Mouse (Mus musculus) stomach, postnatal 0 days (tissue): ENCODE data around the gene Slu7. TPM values are rescaled to one million over a fixed set of nuclear protein-coding genes. Genes with fewer than 3 reads are reported as not detected.

ENCODE experiments used
- ATAC-seq: fragments of 200-750 bp; cut with Nextera tagmentation; 2 replicates; pipeline ENCODE4 v1.8.0; 2017; ENCODE audit not compliant: low FRiP score, low TSS enrichment
- DNase-seq: peaks from one replicate; pipeline ENCODE4 v3.0.0-alpha.2; 2016; ENCODE audit warnings: low spot score
- H3K27ac ChIP-seq: fragments of 300-500 bp; sonication (generic); replicated peaks from 2 replicates; pipeline ENCODE4 v1.5.1; 2014; ENCODE audit warnings: mild to moderate bottlenecking, control low read depth
- H3K27me3 ChIP-seq: fragments of 300-500 bp; sonication (generic); 2 replicates; pipeline ENCODE4 v1.6.1; 2014; ENCODE audit warnings: low read length; ENCODE audit not compliant: control insufficient read depth, insufficient read depth
- H3K36me3 ChIP-seq: fragments of 300-500 bp; sonication (generic); 2 replicates; pipeline ENCODE4 v1.6.1; 2014; ENCODE audit warnings: low read length, mixed read lengths; ENCODE audit not compliant: control insufficient read depth, insufficient read depth
- H3K4me1 ChIP-seq: fragments of 300-500 bp; sonication (generic); replicated peaks from 2 replicates; pipeline ENCODE4 v1.6.1; 2014; ENCODE audit warnings: antibody characterized with exemption; ENCODE audit not compliant: control insufficient read depth, insufficient read depth
- H3K4me2 ChIP-seq: fragments of 300-500 bp; sonication (generic); replicated peaks from 2 replicates; pipeline ENCODE4 v1.6.1; 2014; ENCODE audit warnings: low read depth, mild to moderate bottlenecking, control low read depth, moderate library complexity
- H3K4me3 ChIP-seq: fragments of 300-500 bp; sonication (generic); 2 replicates; pipeline ENCODE4 v1.5.1; 2014; ENCODE audit warnings: low read depth, low read length, control low read depth
- H3K9ac ChIP-seq: fragments of 300-500 bp; sonication (generic); 2 replicates; pipeline ENCODE4 v1.6.1; 2014; ENCODE audit warnings: mild to moderate bottlenecking, low read length, control low read depth, mixed read lengths
- H3K9me3 ChIP-seq: fragments of 300-500 bp; sonication (generic); 2 replicates; pipeline ENCODE4 v1.6.1; 2016; ENCODE audit warnings: low read length; ENCODE audit not compliant: control insufficient read depth
- CTCF ChIP-seq: IDR thresholded peaks from 2 replicates; pipeline ENCODE4 v1.5.1; 2016; ENCODE audit warnings: antibody characterized with exemption, low read depth, mild to moderate bottlenecking, moderate library complexity
- EP300 ChIP-seq: optimal IDR thresholded peaks from 2 replicates; pipeline ENCODE3; 2016; ENCODE audit warnings: antibody characterized with exemption
- WGBS: fragments of 180-500 bp; shearing (Covaris S2); extraction: QIAGEN DNeasy Blood & Tissue Kit; methylation state at CpG from one replicate; pipeline ENCODE4 v1.1.7; 2014; 5-methylcytosine and 5-hydroxymethylcytosine counted together
- polyA plus RNA-seq: library from polyadenylated mRNA; unstranded; fragments of >200 nt; fragmentation: Nextera tagmentation; extraction: Ambion mirVana; gene quantifications from 2 replicates; pipeline ENCODE4 v1.2.1, GENCODE M21; 2015

Slu7 gene
- polyA plus RNA-seq, 1 experiment from 2014 or later: 38.1 TPM

DNA sequence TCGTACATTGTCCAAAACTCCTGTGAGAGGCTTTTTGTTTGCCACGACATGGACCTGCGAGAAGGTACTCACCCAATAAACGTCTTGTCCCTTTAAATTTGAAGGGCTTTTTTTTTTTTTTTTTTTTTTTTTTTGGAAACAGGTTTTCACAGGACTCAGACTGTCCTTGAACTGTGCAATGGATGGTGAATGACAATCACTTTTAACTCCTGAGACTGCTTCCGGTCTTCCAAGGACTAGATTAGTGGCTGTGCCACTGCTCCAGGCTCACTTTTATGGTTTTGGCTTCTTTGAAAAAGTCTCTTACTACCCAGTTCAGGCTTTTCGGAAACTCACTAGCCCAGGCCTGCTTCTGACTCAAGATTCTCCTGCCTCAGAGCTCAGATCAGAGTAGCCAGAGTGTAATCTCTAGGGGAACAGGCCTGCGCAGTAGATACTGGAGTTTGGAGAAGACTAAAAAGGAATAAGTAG, 7.1 kb upstream of the Slu7 start:
- Histone ChIP-seq H3K9me3 (no peaks in the 10 kb centered on the region), H3K4me2 (peak overlapping the region; percentile 44), H3K4me1 (0 out of 2 replicates have a peak, but pooled peaks cover 2% of the 10 kb centered on the region), H3K27me3 (no peaks in the 10 kb centered on the region), H3K4me3 (peak overlapping the region; percentile 48), H3K9ac (peak overlapping the region; percentile 45; the same call in 1 of the 2 replicates), H3K27ac (peak overlapping the region; percentile 63; the same call in 1 of the 2 replicates), H3K36me3 (no peaks in the 10 kb centered on the region)
- TF ChIP-seq EP300 (no peak), CTCF (no peak)
- ATAC-seq (0 out of 2 replicates have a peak, but pooled peaks have one; percentile 54), DNase-seq (peak; percentile 16)
- 16% methylated on average over 7 of the region's 7 CpGs for WGBS

DNA sequence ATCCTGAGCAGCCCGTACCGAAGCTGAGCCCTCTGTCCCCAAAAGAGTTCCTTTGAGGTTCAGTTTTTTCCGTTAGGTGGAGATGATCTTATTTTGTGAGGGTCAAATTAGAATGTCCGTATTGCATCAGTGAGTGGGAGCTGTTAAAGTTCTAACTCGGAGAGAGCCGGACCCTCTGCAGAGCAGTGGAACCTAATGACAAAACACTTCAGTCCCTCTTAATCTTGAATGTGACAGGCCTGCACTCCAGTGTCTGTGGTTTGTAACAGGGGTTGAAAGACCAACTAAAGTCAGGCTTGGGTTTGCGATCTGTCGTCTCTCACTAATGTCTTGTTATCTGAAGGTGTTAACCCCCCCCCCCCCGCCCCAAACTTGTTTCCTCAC, 472 bp downstream of the Slu7 start:
- TF ChIP-seq EP300 (no peak), CTCF (no peak)
- no peaks in the 10 kb centered on the region for H3K9me3 ChIP-seq
- peak overlapping the region; percentile 86 for H3K4me3 ChIP-seq
- no peaks in the 10 kb centered on the region for H3K4me1 ChIP-seq
- ATAC-seq (peak; percentile 55), DNase-seq (no peak)
- H3K27ac ChIP-seq: peak overlapping the region; percentile 74
- 4% methylated on average over 9 of the region's 9 CpGs for WGBS
- H3K36me3 ChIP-seq: peaks cover under 1% of the 10 kb centered on the region
- H3K9ac ChIP-seq: peak overlapping the region; percentile 86
- peak overlapping the region; percentile 66 for H3K4me2 ChIP-seq
- no peaks in the 10 kb centered on the region for H3K27me3 ChIP-seq

DNA sequence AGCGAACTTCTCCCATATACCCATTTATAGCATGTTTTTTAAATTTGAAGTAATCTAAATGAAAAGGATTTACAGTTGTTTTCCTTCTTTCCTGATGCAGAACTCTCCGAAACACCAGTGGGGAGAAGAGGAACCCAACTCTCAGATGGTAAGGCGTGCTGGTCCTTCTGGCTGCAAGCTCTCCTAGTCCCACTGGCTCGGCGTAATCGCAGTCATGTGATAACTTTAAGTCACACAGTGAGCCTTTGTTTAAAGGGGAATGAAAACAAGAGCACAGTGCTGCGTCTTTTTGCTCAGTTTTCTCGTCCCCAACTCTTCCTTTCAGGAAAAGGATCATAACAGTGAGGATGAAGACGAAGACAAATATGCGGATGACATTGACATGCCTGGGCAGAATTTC, 7.6 kb downstream of the Slu7 start:
- Histone ChIP-seq H3K4me2 (no peak overlapping the region), H3K4me3 (no peak overlapping the region), H3K36me3 (peaks cover 43% of the 10 kb centered on the region), H3K9ac (no peak overlapping the region), H3K27ac (no peak overlapping the region), H3K4me1 (no peaks in the 10 kb centered on the region), H3K9me3 (no peaks in the 10 kb centered on the region), H3K27me3 (no peaks in the 10 kb centered on the region)
- 94% methylated on average over 10 of the region's 10 CpGs for WGBS
- TF ChIP-seq EP300: no peak
- no peak for TF ChIP-seq CTCF
- DNase-seq (no peak), ATAC-seq (no peak)

DNA sequence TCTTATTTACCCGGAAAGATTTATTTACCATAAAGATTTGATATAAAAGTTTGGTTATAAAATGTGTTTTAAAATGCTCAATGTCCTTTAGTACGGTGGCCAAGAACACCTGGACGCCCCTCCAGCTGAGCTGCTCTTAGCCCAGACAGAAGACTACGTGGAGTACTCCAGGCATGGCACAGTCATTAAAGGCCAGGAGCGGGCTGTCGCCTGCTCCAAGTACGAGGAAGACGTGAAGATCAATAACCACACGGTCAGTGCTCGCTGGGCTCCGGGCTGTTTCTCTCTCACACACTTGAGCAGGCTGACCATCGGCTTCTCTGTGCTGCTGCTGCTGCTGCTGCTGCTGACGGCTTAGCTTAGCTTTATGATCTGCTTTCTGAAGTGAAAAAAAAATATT, 9.6 kb downstream of the Slu7 start:
- no peaks in the 10 kb centered on the region for H3K4me1 ChIP-seq
- DNase-seq: no peak
- no peak overlapping the region for H3K9ac ChIP-seq
- H3K36me3 ChIP-seq: peaks cover 47% of the 10 kb centered on the region
- H3K9me3 ChIP-seq: no peaks in the 10 kb centered on the region
- H3K4me2 ChIP-seq: no peak overlapping the region
- no peak overlapping the region for H3K27ac ChIP-seq
- no peaks in the 10 kb centered on the region for H3K27me3 ChIP-seq
- WGBS: 95% methylated on average over 13 of the region's 13 CpGs
- no peak for ATAC-seq
- no peak for TF ChIP-seq CTCF
- no peak for TF ChIP-seq EP300
- no peak overlapping the region for H3K4me3 ChIP-seq

GRCm38 (mm10) chr11:43449916-43450315, 16.4 kb downstream of the Slu7 start:
- ATAC-seq: no peak
- Histone ChIP-seq H3K4me1 (no peaks in the 10 kb centered on the region), H3K9ac (no peak overlapping the region), H3K4me2 (no peak overlapping the region), H3K9me3 (no peaks in the 10 kb centered on the region), H3K4me3 (no peak overlapping the region), H3K36me3 (peaks cover 16% of the 10 kb centered on the region), H3K27ac (no peak overlapping the region), H3K27me3 (no peaks in the 10 kb centered on the region)
- WGBS: 65% methylated on average over 2 of the region's 2 CpGs
- TF ChIP-seq CTCF (no peak), EP300 (no peak)
- no peak for DNase-seq

GRCm38 (mm10) chr11:43451322-43451721, 17.8 kb downstream of the Slu7 start:
- DNase-seq (no peak), ATAC-seq (no peak)
- Histone ChIP-seq H3K36me3 (peaks cover 3% of the 10 kb centered on the region), H3K4me2 (no peak overlapping the region), H3K9me3 (no peaks in the 10 kb centered on the region), H3K27ac (no peak overlapping the region), H3K27me3 (no peaks in the 10 kb centered on the region), H3K4me3 (no peak overlapping the region), H3K9ac (no peak overlapping the region), H3K4me1 (no peaks in the 10 kb centered on the region)
- 53% methylated on average over 4 of the region's 4 CpGs for WGBS
- TF ChIP-seq EP300: no peak
- no peak for TF ChIP-seq CTCF
